Mouse (Mus musculus): Measurements from ENCODE around the gene Vdac1. TPM values are rescaled to one million over a fixed set of nuclear protein-coding genes. Genes with fewer than 3 reads are reported as not detected.

The Vdac1 gene
- polyA plus RNA-seq (2016; fragmentation: Nextera tagmentation; extraction: Ambion mirVana): 203 and 211 TPM in 2 replicates

- peak within 1 kb of the TSS; percentile 95 for H3K27ac ChIP-seq
- under 1% methylated on average over 84 of the region's 84 CpGs for WGBS
- DNase-seq (ENCODE audit: low spot score): peak; percentile 89
- peak within 1 kb of the TSS; percentile 75 for H3K4me3 ChIP-seq
- 0 out of 2 replicates have a peak, but pooled peaks cover 2% of the 10 kb centered on the region for H3K36me3 ChIP-seq
- H3K4me1 ChIP-seq: peaks cover 56% of the 10 kb centered on the region
- no peaks in the 10 kb centered on the region for H3K9me3 ChIP-seq (replicated peaks)
- H3K27me3 ChIP-seq (ENCODE audit: low read depth, poor library complexity, severe bottlenecking): no peaks in the 10 kb centered on the region
Observed at GRCm38 (mm10) chr11:52360471-52361277, at the start of gene Vdac1. Gene Vdac1 (plus strand): TSS chr11:52360860.

GRCm38 (mm10) chr11:52314102-52314793 is 46.4 kb upstream of the Vdac1 start:
- Histone ChIP-seq H3K36me3 (no peaks in the 10 kb centered on the region), H3K4me3 (no peak overlapping the region), H3K9me3 (replicated peaks) (no peaks in the 10 kb centered on the region), H3K4me1 (peaks cover 23% of the 10 kb centered on the region), H3K27me3 (ENCODE audit: low read depth, poor library complexity, severe bottlenecking) (peaks cover 29% of the 10 kb centered on the region), H3K27ac (no peak overlapping the region)
- 19% methylated on average over 26 of the region's 26 CpGs for WGBS
- no peak for DNase-seq (ENCODE audit: low spot score)

- Histone ChIP-seq H3K4me1 (peaks cover 10% of the 10 kb centered on the region), H3K27me3 (ENCODE audit: low read depth, poor library complexity, severe bottlenecking) (peaks cover 22% of the 10 kb centered on the region), H3K36me3 (no peaks in the 10 kb centered on the region), H3K4me3 (no peak overlapping the region), H3K9me3 (replicated peaks) (no peaks in the 10 kb centered on the region), H3K27ac (no peak overlapping the region)
- no peak for DNase-seq (ENCODE audit: low spot score)
- WGBS: 73% methylated on average over 13 of the region's 13 CpGs
Observed at GRCm38 (mm10) chr11:52318445-52318844, 42.2 kb upstream of the Vdac1 start.

GRCm38 (mm10) chr11:52319664-52320063 is 41.0 kb upstream of the Vdac1 start:
- peaks cover 20% of the 10 kb centered on the region for H3K27me3 ChIP-seq (ENCODE audit: low read depth, poor library complexity, severe bottlenecking)
- peaks cover 10% of the 10 kb centered on the region for H3K4me1 ChIP-seq
- no peaks in the 10 kb centered on the region for H3K36me3 ChIP-seq
- H3K27ac ChIP-seq: no peak overlapping the region
- no peak for DNase-seq (ENCODE audit: low spot score)
- no peaks in the 10 kb centered on the region for H3K9me3 ChIP-seq (replicated peaks)
- 75% methylated on average over 4 of the region's 4 CpGs for WGBS
- no peak overlapping the region for H3K4me3 ChIP-seq

GRCm38 (mm10) chr11:52320529-52320928 is 40.1 kb upstream of the Vdac1 start:
- Histone ChIP-seq H3K27ac (no peak overlapping the region), H3K27me3 (ENCODE audit: low read depth, poor library complexity, severe bottlenecking) (peaks cover 19% of the 10 kb centered on the region), H3K9me3 (replicated peaks) (no peaks in the 10 kb centered on the region), H3K36me3 (no peaks in the 10 kb centered on the region), H3K4me1 (peaks cover 10% of the 10 kb centered on the region; the same call in 1 of the 2 replicates), H3K4me3 (no peak overlapping the region)
- WGBS: 89% methylated on average over 4 of the region's 4 CpGs
- no peak for DNase-seq (ENCODE audit: low spot score)

- no peak overlapping the region for H3K4me3 ChIP-seq
- no peak for DNase-seq (ENCODE audit: low spot score)
- H3K27ac ChIP-seq: no peak overlapping the region
- no peaks in the 10 kb centered on the region for H3K36me3 ChIP-seq
- peaks cover 10% of the 10 kb centered on the region; the same call in 1 of the 2 replicates for H3K4me1 ChIP-seq
- no peaks in the 10 kb centered on the region for H3K9me3 ChIP-seq (replicated peaks)
- 0 out of 2 replicates have a peak, but pooled peaks cover 18% of the 10 kb centered on the region for H3K27me3 ChIP-seq (ENCODE audit: low read depth, poor library complexity, severe bottlenecking)
- 79% methylated on average over 3 of the region's 3 CpGs for WGBS
Observed at GRCm38 (mm10) chr11:52321540-52321939, 39.1 kb upstream of the Vdac1 start.

- Histone ChIP-seq H3K36me3 (no peaks in the 10 kb centered on the region), H3K4me1 (no peaks in the 10 kb centered on the region), H3K27me3 (ENCODE audit: low read depth, poor library complexity, severe bottlenecking) (0 out of 2 replicates have a peak, but pooled peaks cover 18% of the 10 kb centered on the region), H3K4me3 (no peak overlapping the region), H3K9me3 (replicated peaks) (no peaks in the 10 kb centered on the region), H3K27ac (no peak overlapping the region)
- no peak for DNase-seq (ENCODE audit: low spot score)
- WGBS: 58% methylated on average over 23 of the region's 23 CpGs
Observed at GRCm38 (mm10) chr11:52324442-52325367, 36.0 kb upstream of the Vdac1 start.

GRCm38 (mm10) chr11:52327313-52327712 is 33.3 kb upstream of the Vdac1 start:
- H3K9me3 ChIP-seq (replicated peaks): no peaks in the 10 kb centered on the region
- no peak overlapping the region for H3K27ac ChIP-seq
- 61% methylated on average over 3 of the region's 3 CpGs for WGBS
- H3K36me3 ChIP-seq: no peaks in the 10 kb centered on the region
- 0 out of 2 replicates have a peak, but pooled peaks cover 18% of the 10 kb centered on the region for H3K27me3 ChIP-seq (ENCODE audit: low read depth, poor library complexity, severe bottlenecking)
- no peak overlapping the region for H3K4me3 ChIP-seq
- no peaks in the 10 kb centered on the region for H3K4me1 ChIP-seq
- DNase-seq (ENCODE audit: low spot score): no peak

GRCm38 (mm10) chr11:52332421-52333118 is 28.1 kb upstream of the Vdac1 start:
- no peak for DNase-seq (ENCODE audit: low spot score)
- Histone ChIP-seq H3K27ac (no peak overlapping the region), H3K9me3 (replicated peaks) (no peaks in the 10 kb centered on the region), H3K27me3 (ENCODE audit: low read depth, poor library complexity, severe bottlenecking) (no peaks in the 10 kb centered on the region), H3K36me3 (no peaks in the 10 kb centered on the region), H3K4me1 (peaks cover 11% of the 10 kb centered on the region), H3K4me3 (no peak overlapping the region)
- WGBS: 52% methylated on average over 16 of the region's 16 CpGs

GRCm38 (mm10) chr11:52333616-52334015 is 27.0 kb upstream of the Vdac1 start:
- DNase-seq (ENCODE audit: low spot score): no peak
- WGBS: 92% methylated on average over 13 of the region's 13 CpGs

GRCm38 (mm10) chr11:52335263-52335662 is 25.4 kb upstream of the Vdac1 start:
- DNase-seq (ENCODE audit: low spot score): no peak
- Histone ChIP-seq H3K4me3 (no peak overlapping the region), H3K27me3 (ENCODE audit: low read depth, poor library complexity, severe bottlenecking) (no peaks in the 10 kb centered on the region), H3K27ac (no peak overlapping the region), H3K4me1 (peaks cover 11% of the 10 kb centered on the region), H3K9me3 (replicated peaks) (no peaks in the 10 kb centered on the region), H3K36me3 (no peaks in the 10 kb centered on the region)
- 71% methylated on average over 4 of the region's 4 CpGs for WGBS

More at GRCm38 (mm10) chr11:52333616-52334015, 27.0 kb upstream of the Vdac1 start:
- H3K36me3 ChIP-seq: no peaks in the 10 kb centered on the region
- no peaks in the 10 kb centered on the region for H3K27me3 ChIP-seq (ENCODE audit: low read depth, poor library complexity, severe bottlenecking)
- H3K4me1 ChIP-seq: peaks cover 11% of the 10 kb centered on the region
- H3K27ac ChIP-seq: no peak overlapping the region
- H3K4me3 ChIP-seq: no peak overlapping the region
- no peaks in the 10 kb centered on the region for H3K9me3 ChIP-seq (replicated peaks)

GRCm38 (mm10) chr11:52335924-52336323 is 24.7 kb upstream of the Vdac1 start:
- WGBS: 80% methylated on average over 7 of the region's 7 CpGs
- no peak for DNase-seq (ENCODE audit: low spot score)
- H3K27me3 ChIP-seq (ENCODE audit: low read depth, poor library complexity, severe bottlenecking): no peaks in the 10 kb centered on the region

More at GRCm38 (mm10) chr11:52335924-52336323, 24.7 kb upstream of the Vdac1 start:
- Histone ChIP-seq H3K4me3 (no peak overlapping the region), H3K4me1 (peaks cover 16% of the 10 kb centered on the region), H3K36me3 (no peaks in the 10 kb centered on the region), H3K27ac (no peak overlapping the region), H3K9me3 (replicated peaks) (no peaks in the 10 kb centered on the region)
